Mouse (Mus musculus) cerebellum, adult 18-20 months (tissue): ENCODE measurements around the gene Dapk3.

Experiments
- DNase-seq, 2 experiments: peaks; one replicate each; pipeline ENCODE4 v3.0.0; 2021

The Dapk3 gene

GRCm38 (mm10) chr10:81182336-81183333 is at the start of gene Dapk3:
Gene Dapk3 (plus strand): TSS chr10:81183005.
- DNase-seq = peak; percentile 93 to 98

DNA sequence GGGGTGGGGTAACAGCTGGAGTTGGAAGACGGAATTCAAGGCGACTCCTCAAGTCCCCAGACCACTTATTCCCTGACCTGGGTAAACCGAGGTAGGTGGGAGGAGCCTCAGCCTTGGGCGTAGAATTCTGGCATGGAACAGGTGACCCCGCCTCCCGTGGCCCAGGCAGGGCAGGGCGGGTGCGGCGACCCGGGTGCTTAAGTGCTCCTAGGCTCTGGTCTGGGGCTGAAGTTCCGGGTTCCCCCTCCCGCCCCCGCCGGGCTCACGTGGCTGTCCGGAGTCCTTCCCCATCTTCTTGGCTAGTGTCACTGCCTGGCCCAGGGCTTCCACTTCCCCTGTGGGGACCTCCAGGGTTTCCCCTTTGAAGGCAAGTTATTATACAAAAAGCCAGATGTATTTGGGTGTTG is 48.6 kb upstream of the Dapk3 start:
- peak in 1 of 2 experiments; percentile 44 for DNase-seq

- DNase-seq = peak; percentile 49 to 56
Observed at GRCm38 (mm10) chr10:81134966-81135681, 47.7 kb upstream of the Dapk3 start, which contains the start of gene Zbtb7a. Gene Zbtb7a (plus strand): TSS chr10:81135220.

DNA sequence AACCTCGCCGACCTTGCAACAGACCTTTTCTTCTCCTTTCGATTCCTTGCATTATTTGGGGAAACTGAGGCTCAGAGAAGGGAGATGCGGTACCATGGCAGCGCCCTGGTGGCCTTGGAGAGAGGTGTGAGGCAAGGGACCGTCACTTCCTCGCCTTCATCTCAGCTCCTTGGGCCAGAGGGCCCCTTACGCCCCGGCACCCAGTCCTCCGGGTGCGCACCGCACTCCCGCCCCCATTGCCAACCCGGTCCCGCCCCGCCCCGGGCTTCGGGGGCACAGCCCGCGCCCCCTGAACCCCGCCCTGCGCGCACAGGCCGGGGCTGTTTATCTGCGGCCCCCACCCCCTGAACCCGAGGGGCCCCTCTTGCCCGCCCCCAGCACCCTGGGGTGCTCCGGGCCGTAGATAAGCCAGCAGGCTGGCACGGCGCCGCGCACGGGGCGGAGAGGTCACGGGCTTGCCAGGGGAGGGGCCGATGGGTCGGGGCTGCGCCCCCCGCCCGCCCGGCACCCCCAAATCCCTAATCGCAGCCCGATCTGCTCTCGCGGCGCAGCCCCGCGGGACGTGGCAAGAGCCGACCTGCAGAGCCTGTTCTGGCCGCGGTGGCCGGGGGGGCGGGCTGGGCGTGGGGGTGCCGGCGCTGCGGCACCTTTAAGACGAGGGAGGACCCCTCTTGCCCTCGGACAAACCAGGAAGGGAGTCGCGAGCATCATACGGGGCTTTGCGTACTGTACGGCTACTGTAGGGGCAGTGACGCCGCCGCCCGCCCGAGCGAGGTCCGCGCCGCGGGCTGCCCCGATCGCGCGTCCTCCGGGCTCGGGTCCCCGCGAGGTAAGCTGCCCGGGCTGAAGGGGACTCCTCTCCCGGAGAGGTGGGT is 46.7 kb upstream of the Dapk3 start:
- peak; percentile 79 to 80 for DNase-seq

DNA sequence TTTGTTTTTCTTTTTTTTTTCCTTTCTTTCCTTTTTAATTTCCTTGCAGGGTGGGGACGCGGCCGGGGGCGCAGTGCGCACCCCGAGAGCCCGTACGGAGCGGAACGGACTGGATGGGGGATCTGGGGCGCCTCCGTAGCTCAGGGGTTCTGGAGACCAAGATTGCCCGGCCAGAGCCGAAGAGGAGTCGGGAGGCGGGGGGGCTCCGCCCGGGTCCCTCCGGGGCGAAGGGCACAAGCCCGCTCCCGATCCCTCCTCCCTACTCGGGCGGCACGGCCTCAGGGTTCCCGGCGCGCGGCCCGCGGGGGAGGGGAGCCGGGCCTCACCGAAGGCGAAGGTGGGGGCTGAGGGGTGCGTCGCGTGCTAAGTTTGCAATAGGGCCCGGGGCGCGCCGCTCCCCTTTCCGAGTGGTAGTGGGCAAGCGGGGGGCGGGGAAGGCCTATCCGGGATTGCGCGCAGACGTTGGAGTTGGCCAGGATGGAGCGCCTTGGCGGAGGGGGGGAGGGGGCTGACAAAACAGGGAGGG is 46.0 kb upstream of the Dapk3 start:
- DNase-seq = peak; percentile 82 to 85

GRCm38 (mm10) chr10:81137252-81138130 is 45.3 kb upstream of the Dapk3 start:
- DNase-seq = peak; percentile 98 to 99

GRCm38 (mm10) chr10:81138131-81138782 is 44.5 kb upstream of the Dapk3 start:
- peak; percentile 55 to 65 for DNase-seq

DNA sequence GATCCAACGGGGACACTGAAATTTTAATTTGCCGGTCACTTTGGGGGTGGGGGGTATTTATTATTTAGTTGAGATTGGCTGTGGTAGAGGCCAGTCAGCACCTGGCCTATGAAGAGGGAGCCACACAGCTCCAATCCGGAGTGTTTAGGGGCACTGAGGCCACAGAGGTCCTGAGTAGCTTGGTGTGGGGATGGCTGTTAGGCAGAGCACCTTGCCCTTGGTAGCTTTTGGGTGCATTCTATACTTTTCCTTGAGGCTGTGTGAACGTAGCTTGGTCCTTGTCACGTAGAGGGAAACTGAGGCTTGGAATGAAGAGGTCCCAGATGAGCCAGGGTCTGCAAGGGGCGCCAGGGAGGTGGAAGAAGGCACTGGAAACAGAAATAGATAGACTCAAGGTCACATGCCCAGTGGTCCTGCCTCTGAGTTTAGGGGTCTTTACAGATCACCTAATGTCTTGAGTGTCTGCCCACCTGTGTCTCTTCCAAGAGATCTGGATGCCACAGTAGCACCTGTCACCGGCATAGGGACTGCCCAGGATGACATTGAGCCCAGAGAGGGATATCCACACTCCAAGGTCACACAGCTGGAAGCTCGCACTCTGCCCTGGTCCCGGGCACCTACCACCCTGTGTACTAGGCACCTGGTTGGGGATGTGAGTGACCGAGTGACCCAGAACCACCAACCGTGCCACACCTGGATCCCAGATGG is 43.8 kb upstream of the Dapk3 start:
- DNase-seq = peak in 1 of 2 experiments; percentile 38

DNA sequence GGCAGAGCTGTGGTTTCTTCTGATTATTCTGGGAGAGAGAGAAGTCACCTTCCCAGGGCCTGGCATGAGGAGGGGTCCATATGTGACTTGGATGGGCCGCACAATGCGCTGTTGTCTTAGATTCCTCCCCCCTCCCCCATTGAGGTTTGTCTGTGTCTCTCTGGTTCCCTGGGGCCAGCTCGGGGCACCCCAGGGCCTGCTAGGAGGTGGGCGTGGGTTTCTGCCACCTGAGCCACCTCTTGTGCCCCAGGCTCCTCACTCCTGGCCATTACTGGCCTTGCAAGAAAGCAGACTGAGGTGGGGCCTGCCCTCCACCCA is 43.3 kb upstream of the Dapk3 start:
- DNase-seq = peak in 1 of 2 experiments; percentile 29

- DNase-seq = peak; percentile 64 to 70
Observed at GRCm38 (mm10) chr10:81140005-81140404, 42.8 kb upstream of the Dapk3 start.

- DNase-seq = peak in 1 of 2 experiments; percentile 47
Observed at GRCm38 (mm10) chr10:81140717-81141454, 41.9 kb upstream of the Dapk3 start.

DNA sequence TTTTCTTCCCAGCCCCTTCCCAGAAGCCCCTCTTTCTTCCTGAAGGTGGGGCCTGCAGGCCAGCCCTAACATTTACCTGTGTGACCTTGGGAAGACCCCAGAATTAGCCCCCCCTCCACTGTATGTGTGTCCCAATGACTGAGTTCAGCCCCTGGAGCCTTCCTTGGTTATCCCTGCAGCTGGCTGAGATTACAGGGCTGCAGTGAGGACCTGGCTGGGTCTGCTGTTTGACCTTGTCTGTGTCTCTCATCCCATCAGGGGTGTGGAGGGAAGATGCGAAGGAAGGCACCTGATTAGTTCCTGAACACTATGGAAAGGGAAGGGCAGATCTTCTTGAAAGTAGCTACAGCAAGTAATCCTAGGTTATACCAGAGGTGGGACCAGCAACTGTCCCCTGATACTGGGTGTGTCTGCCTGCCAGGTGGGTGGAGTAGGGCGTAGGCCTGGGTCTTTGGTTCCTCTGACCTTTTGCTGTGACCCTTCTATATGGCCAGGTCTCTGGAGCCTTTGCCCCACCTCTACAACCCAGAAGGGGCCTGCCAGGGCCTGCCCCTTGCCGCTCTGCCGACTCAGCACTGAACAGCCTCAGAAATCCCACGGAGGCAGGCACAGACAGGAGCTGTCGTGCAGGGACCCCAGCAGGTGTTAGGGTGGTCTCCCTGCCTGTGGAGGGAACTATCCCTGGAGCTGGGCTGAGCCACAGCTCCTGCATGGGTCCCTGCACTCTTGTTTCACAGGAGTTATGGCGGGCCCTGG is 41.2 kb upstream of the Dapk3 start:
- no peak for DNase-seq

DNA sequence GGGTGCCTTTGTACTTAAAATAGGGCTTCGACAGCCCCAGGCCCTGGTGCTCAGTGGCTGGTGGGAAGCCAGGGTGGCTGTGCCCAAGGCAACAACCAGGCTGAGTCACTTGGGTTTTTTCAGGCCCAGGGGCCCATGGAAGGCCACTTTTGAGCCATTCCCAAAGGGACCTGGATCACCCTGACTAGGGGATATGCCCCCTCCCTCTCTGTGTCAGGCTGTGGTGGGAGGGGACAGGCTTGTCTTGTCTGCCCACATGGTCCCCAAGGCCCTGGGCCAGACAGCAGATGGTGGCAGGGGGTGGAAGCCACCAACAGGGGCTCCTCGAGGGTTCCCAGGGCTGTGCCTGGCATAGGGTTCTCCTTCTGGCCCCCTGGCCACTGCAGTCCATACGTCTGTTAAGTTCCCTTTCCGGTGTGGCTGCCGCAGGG is 40.2 kb upstream of the Dapk3 start:
- DNase-seq = peak; percentile 56 to 61

DNA sequence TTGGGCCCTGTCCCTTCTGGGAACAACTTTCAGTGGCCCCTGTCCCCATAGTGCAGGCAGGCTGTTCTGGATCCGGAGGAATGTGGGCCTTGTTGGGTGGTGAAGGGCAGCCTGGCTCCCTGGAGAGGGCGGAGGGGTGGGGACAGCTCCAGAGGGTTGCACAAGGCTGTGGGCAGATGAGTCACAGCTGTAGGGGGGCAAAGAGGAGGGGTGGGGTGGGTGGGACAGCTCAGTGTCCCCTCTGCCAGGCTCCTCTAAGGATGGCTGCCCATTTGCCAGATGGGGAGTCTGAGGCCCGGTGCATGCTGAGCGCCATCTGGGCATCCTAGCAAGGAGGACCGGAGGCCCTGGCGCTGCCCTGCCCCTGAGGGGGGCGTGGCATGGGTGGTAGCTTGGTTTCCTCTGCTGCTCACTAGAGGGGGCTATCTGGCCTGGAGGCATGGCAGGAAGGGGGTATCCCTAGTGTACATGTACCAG is 39.6 kb upstream of the Dapk3 start:
- DNase-seq = peak; percentile 76 to 77

- peak in 1 of 2 experiments; percentile 40 for DNase-seq
Observed at GRCm38 (mm10) chr10:81143845-81144437, 38.9 kb upstream of the Dapk3 start.

DNA sequence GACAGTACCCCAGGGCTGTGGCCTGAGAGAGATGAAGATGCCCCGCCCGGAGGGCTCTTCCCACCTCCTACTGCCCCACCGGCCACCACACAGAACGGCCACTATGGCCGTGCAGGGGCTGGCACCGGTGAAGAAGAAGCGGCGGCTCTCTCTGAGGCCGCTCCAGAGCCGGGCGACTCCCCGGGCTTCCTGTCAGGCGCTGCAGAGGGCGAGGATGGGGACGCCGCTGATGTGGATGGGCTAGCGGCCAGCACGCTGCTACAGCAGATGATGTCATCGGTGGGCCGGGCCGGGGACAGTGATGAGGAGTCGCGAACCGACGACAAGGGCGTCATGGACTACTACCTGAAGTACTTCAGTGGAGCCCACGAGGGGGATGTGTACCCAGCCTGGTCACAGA is 38.1 kb upstream of the Dapk3 start:
- DNase-seq = peak in 1 of 2 experiments; percentile 43

DNA sequence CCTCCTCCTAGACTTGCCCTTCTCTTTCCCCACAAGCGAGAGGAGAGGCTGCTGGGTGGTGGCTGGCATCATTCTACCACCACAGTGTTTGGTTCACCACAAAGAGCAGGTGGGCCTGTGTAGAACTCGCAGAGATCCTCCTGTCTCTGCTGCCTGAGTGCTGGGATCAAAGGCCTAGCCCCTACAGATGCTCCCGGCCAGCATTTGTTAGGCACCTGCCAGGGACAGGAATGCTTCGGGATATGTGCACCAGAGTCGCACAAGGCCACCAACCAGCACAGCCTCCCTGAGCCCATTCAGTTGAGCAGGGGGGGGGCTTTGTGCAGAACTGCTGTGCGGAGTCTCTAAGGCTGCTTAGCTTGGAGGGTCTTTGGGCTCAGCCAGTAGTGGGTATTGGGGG is 37.5 kb upstream of the Dapk3 start:
- no peak for DNase-seq

- DNase-seq = no peak
Observed at GRCm38 (mm10) chr10:81145778-81146177, 37.0 kb upstream of the Dapk3 start.
